Mouse (Mus musculus) kidney, postnatal 10 days (tissue): Measurements from ENCODE around the gene Irf4.

ENCODE experiments used
- DNase-seq: peaks from one replicate; pipeline ENCODE4 v3.0.0; 2021; ENCODE audit warnings: mixed read lengths

Irf4 gene

DNA sequence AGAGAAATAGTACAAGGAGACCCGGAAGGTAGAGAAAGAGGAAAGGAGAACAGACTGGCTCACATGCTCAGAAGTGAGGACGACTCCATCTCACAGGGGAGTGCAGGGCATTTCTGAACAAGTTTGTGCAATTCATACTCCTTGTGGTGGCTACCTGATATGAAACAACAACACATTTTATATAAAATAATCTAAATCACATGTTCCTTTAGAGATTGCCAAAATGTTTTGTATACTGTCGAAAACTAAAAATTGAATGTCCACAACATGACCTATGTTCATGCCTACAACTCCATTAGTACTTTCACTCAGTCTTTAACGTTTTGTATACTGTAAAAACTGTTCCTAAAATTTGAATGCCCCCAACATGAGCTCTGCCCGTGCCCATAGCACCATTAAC lies 7.9 kb upstream of the Irf4 start:
- no peak for DNase-seq

GRCm38 (mm10) chr13:30742411-30742970 lies 6.5 kb upstream of the Irf4 start:
- DNase-seq = no peak

GRCm38 (mm10) chr13:30745121-30745520 lies 3.9 kb upstream of the Irf4 start:
- no peak for DNase-seq

- DNase-seq = no peak
Measured at GRCm38 (mm10) chr13:30747068-30747467, 2.0 kb upstream of the Irf4 start.

DNA sequence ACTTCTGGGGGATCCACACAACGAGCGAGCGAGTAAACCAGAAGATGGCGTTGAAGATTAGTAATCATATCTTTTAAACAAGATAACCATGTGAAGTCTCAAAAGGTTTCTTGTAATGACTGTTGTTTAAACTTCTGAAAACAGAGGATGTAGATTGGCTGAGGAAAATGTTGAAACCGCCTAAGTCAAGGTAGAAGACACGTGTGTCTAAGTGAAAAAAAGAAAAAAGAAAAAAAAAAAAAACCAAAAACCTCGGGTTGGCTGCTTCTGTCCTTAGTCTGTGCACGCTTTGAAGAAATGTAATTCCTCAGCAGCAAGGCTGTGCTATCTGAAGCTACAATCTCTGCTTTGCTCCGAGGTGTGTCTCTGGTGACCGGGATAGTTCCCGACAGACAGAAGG lies 1.5 kb upstream of the Irf4 start:
- no peak for DNase-seq

DNA sequence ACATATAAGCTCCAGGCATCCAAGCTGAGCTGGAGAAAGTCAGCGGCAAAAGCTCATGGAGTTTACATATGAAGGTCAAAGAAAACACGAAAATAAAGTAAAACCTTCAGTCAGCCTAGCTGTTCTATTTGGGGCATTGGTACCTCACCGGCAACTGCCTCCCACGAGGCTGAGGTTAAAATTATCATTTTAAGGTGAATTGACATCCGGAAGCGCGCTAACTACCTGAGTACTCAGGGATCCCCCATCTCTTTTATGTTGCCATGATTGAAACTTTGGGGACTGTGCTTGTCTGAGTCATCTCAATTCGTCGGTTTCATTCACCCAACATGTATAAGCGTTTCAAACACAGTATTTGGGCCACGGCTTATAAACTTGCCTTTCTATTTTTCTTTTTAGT lies 705 bp upstream of the Irf4 start:
- no peak for DNase-seq

GRCm38 (mm10) chr13:30749557-30750141 lies 623 bp downstream of the Irf4 start:
- no peak for DNase-seq

DNA sequence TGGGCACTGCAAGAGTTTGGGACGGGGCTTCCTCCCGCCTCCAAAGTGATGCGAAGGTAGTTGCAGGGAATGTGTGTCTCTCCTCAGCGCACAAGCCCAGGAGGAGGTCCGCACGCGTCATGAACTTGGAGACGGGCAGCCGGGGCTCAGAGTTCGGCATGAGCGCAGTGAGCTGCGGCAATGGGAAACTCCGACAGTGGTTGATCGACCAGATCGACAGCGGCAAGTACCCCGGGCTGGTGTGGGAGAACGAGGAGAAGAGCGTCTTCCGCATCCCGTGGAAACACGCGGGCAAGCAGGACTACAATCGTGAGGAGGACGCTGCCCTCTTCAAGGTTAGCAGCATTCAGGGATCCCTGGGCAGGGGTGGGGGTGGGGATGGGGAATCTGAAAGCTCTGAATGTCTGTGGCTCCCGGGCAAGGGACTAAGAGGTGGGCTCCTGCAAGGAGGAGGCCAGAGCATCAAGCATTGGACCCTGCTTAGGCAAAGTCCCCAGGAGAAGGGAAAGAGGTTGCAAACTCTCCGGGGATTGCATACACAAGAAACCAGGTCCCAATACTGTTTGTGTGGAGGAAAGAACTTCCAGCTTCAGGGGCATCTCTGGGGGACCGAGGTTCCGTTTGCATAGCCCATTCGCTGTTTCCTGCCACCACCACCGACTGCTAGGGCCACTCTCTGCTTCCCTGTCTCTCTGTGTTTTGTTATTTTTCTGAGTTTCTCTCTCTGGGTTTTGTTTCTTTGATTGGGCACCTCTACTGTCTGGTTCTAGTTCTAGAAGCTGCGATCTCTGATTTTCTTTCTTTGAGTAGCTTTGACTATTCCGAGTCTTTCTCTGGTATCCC lies 1.7 kb downstream of the Irf4 start:
- DNase-seq = no peak

DNA sequence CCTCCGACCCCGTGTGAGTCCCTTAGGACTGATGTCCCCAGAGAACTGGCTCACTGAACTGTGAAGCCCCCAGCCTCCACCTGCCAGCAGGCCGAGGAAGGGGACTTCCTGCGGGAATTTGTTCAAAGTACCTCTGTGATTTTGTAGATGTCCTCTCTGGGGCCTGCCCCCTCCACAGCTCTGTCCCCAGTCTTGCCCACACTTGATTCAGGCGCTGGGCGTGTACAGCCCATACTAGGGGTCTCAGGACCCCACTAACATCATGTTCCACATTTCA lies 2.2 kb downstream of the Irf4 start:
- DNase-seq = no peak

DNA sequence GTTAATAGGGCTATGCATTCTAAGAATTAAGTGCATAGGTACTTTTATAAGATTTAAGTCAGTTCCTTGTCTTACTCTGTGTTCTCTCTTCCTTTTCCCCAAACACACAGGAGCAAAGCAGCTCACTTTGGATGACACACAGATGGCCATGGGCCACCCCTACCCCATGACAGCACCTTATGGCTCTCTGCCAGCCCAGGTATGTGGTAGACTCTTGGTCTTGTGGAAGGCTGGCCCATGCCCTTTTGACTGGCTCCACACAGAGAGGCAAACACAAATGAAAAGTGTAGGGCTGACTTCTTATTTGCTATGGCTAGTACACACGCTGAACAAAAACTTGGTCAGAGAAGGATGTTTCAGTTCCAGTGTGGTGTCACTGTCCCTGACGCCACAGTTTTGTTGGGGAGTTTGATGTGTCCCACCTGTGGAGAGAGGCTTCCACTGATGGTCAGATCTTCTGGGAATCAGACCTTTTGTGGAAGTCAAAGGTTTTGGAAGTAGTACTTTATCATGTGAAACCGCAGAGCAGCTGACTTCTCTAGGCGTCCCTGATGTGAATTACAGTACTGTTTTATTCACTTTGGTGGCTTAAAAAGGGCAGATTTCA lies 3.7 kb downstream of the Irf4 start:
- DNase-seq = no peak

GRCm38 (mm10) chr13:30753441-30753840 lies 4.4 kb downstream of the Irf4 start:
- no peak for DNase-seq

- no peak for DNase-seq
Measured at GRCm38 (mm10) chr13:30754066-30754465, 5.0 kb downstream of the Irf4 start.

GRCm38 (mm10) chr13:30754825-30755476 lies 5.9 kb downstream of the Irf4 start:
- no peak for DNase-seq

DNA sequence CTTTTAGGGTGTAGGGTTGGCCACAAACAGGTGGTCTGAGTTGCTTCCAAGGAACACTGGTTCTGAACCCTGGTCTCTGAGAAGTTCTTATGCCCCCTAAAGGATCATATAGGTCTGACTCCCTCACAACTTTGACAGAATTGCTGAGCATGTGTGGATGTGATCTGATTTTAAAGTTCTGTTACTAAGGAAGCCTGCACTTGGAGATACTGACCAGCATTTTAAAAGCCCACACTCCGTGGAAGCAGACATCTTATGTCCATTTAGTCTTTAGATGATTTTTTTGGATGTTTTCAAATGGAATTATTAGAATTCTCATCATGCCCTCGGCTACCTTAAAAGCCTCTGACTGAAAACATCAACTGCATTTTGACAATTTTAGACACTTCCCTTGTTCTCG lies 6.6 kb downstream of the Irf4 start:
- no peak for DNase-seq

- DNase-seq = no peak
Measured at GRCm38 (mm10) chr13:30755998-30756639, 7.1 kb downstream of the Irf4 start.

DNA sequence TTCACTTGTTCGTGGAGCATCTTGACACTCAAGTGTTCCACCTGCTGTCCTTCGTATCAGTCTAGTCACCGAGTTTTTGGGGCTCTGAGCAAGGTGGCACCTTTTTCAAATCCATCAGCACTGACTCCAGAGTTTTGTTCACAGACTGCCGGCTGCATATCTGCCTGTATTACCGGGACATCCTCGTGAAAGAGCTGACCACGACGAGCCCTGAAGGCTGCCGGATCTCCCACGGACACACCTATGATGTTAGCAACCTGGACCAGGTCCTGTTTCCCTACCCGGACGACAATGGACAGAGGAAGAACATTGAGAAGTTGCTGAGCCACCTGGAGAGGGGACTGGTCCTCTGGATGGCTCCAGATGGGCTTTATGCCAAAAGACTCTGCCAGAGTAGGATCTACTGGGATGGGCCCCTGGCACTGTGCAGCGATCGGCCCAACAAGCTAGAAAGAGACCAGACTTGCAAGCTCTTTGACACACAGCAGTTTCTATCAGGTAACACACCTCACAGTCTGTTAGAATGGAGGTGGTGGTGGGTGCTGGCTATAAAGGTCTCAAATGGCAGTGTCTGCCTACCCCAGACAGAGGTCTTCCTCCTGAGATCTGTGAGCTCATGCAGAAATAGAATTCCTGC lies 8.4 kb downstream of the Irf4 start:
- DNase-seq = no peak

GRCm38 (mm10) chr13:30758789-30759381 lies 9.9 kb downstream of the Irf4 start:
- no peak for DNase-seq

DNA sequence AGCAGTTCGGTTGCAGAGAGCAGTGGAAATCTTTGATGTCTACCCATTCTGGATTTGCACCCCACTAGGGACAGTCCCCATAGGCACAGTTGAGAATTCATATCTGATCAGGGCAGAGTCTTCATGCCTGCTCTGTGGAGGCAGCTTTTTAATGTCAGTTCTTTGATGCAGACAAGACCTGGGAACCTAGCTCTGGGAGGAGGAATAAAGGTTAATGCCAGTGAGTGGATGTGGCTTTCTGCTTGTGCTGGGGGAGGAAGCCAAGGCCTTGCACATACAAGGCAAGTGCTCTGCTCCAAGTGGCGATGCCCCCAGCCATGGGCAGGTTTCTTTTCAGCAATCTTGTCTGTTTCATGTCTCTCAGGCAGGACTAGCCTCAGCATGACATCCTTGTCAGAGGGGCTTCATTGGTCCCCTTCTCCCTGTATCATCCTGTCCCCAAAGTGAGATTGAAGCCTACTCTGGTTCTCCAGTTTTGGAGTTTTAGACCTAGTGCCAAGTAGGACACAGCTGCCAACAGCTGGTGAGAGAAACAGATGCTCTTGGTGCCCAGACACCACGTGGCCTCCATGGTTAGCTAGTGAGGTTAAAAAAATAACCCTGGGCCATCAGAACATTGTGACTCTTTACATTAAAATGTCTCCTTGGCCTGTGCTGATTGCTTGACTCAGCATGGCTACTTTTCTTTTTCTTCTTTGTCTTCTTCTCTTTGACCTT lies 11.5 kb downstream of the Irf4 start:
- no peak for DNase-seq

DNA sequence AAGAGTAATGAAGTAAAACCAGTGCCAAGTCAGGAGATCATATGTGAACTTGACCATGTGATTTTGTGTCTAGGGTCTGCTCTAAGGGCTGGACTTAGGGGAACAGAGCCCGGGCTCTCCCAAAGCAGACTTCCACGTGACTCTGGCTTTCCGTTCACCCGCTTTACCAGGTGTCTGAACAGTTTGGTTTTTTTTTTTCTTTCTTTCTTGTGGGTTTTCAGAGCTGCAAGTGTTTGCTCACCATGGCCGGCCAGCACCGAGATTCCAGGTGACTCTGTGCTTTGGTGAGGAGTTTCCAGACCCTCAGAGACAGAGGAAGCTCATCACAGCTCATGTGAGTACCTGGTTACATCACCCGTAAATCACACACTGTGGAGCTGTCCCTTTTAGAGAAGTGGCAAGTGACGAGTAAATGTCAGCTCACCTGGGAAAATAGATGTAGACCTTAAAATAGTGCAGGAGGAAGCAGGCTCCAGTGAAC lies 12.2 kb downstream of the Irf4 start:
- no peak for DNase-seq

DNA sequence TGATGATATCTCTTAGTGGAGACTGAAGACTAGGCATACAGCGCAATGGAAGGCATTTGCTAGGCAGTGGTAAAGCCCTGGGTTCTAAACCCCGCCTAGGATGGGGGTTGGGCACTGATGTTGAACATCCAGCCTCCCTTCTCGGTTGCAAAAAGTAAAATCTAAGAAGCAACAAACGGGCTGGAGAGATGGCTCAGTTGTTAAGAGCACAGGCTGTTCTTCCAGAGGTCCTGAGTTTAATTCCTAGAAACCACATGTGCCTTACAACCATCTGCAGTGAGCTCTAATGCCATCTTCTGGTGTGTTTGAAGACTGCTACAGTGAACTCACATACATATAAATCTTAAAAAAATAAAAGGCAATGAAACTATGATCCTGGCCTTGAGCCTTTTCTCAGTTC lies 13.2 kb downstream of the Irf4 start:
- no peak for DNase-seq

DNA sequence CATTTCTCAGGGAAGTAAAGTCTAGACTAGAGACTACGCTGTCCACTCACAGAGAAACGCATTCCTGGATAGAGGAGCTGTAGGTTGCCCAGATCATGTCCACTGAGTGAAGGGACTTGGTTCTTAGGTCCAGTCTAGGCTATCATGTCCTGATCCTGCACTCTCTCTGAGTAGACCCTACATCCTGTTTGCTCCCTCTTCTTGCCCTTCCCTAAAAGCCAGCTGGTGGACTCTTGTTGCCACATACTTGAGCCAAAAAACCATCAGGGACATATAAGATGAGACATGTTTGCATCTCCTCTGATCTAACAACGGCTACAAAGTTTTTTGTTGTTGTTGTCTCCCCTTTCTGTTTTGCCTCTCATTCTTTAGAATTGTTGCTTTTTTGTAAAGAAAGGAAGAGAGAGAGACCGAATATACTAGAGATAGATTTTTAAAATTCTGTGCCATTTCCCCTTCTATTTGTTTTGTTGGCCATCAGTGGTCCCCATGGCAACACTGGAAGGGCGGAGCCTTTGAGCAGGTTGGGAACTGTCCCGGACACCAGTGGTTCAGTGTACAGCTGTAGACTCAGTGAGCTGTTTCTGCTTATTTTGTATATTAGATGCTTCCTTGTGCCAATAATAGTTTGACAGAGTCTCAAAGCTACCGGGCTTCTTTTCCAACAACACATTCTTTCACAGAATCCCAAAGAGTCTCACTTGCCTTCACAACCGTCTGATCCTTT lies 15.2 kb downstream of the Irf4 start:
- DNase-seq = no peak
